Mouse (Mus musculus) cerebellum, postnatal 25 days (tissue): ENCODE measurements around the gene Sephs1.
"Not testable (repeated sequence)": the region's sequence is repeated elsewhere in the genome, so short reads cannot be mapped to it uniquely, and the experiment has no call there.

Source experiments
- DNase-seq, 2 experiments: peaks; one replicate each; pipeline ENCODE4 v3.0.0; 2021; ENCODE audit warnings: mixed read lengths in 2 of 2

Sephs1 gene

DNA sequence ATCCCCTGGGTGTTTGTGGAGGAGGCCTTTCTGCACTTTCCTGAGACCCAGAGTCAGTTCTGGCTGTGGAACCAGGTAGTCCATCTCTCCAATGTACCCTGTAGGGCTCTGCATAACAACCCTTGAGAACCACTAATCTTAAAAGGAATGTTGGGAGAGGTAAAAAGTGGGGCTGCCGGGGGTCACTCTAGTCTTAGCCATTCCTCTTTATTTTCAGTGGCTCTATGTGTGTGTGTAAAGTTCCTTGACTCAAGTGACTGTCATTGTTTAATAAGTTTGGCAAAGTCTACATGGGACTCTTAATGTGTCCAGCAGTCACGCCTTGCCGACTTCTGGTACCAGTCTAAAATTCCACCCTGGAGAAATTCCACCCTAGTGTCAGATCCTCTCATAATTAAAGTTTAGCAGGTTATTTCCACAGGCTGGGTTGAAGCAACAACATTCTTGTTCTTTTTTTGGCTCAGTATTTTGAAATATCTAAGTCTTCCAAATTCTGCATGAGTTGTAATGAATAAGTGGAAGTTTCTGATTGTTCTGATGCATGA, 27.5 kb downstream of the Sephs1 start:
- no peak for DNase-seq

DNA sequence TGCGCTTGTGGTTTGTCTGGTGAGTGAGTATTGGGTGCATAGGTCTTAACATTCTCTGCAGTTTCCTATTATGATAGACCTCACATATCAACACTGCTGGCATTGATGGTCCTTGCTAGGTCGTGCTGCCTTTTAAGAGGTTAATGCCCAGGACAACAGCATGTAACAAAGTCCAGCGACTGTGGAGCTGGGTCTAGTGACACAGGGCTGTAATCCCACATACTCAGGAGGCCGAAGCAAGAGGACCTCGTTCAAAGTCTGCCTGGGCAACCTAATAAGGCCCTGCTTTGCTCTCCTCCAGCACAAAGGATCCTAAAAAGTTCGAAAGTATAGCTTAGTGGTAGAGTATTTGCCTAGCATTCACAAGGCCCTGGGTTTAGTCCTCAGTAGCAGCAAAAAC, 28.5 kb downstream of the Sephs1 start:
- no peak for DNase-seq

DNA sequence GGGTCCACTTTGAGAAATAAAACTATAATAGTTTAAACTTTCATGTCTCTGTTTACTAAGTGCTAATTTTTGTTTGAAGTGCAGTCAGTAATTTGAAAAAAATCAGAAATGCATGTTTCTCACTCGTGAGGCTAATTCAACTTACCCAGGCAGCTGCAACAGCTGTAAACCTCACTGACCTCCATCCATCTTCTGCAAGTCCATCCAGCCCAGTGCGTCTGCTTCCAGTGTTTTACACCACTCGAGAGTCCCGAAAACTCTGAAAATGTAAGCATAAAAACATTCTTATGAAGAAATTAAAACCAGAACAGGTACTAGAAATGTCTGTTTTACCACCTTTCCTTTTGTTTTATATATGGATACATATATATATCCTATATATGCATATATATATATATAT, 29.2 kb downstream of the Sephs1 start:
- DNase-seq: no peak

DNA sequence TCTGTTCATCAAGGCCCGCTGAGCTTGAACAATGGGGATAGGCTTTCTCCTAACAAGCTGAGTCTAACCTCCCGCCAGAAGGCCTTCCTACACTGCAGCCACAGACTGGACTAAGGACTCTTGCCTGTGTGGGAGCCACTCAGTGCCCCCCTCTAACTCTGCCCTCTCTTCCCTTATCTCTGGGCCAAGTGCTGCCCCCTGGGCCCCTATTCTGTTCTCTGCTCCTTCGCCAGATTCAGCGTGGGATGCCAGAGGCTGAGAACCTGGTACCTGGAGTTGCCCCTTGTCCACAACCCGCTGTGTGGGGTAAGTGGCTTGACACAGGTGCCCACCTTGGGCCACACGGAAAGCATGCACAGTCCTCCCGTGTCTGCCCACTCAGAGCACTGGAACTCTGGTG, 32.6 kb downstream of the Sephs1 start:
- DNase-seq: no peak

DNA sequence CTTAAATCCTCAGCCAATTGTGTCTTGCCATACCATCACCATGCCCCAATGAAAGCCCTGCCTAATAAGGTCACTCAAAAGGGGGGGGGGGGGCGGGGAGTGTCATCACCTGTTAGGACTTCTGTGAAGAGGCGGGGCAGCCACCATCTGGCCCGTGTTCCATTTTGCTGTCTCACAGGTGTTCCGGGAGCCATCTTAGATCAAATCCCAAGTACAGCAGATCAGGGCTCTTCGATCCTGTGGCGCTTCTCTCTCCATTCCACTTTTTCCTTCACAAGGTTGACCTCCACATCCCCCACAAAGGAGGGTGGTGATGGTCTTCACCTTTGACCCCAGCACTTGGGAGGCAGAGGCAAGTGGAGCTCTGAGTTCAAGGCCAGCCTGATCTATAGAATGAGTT, 34.7 kb downstream of the Sephs1 start:
- DNase-seq: peak in 1 of 2 experiments; percentile 7

DNA sequence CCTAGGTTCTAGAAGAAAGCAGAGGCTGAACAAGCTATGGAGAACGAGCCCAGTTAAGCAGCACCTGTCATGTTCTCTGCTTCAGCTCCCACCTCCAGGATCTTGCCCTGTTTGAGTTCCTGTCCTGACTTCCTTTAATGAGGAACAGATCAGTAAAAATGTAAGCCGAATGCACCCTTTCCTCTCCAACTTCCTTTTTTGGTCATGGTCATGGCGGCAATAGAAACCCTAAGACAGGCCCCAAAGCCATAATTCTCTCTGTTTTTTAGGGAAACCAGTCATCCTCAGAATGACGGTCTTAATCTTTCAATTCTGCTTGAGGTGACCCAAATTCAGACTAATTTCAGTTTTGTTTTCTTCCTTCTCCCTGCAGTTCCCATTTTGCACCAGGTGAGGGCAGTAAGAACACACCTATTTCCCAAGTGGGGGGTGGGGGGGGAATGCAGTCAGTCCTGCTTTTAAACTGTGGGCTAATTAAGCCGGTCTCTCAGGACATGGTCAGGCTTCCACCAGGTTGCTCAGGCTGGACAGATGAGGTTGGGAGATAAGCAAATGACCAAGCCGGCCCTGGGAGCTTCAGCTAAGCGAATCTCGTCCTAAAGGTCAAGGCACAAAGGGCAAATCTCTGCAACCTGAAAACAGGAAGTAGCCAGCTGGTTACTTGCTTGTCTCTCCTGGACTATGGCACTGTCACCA, 36.1 kb downstream of the Sephs1 start:
- DNase-seq: peak; percentile 68 to 73

DNA sequence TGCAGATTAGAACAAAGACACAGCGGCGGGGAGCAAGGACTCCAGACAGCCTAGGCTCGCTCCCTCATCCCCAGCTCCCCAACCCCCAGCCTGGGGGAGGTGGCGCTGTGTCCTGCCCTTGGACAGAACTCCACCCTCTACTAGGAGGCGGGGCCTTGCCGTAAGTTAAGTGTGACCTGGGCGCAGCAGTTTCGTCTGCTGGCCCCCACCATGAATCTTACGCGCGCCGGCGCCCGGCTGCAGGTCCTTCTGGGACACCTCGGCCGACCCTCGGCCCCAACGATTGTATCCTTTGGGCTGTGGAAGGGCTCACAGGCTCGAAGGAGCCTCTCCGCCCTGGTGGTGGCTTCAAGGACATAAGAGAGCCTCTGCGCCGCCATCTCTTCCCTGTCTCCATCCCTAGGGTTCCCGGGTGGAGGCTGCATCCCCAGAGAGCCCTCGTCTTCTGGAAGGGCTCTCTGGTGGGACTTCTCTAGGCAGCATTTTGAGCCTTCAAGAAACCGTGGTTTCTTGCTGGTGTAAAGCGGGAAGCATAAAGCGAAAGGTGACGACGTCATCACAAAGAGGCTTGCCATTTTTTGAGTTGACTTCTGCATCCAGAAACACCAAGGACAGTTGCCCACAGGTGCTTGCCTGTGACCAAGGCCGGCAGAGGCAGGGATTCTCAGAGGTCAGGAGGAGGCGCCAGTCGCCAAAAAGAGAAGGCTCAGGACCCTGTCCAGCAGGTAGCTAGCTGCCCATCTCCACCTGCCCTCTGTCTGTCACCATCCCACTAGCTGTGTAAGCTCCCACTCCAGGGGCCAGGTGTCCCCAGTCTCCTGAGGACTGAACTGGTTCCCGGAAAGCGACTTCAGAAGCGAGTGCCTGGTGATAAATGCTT, 37.7 kb downstream of the Sephs1 start, which contains the start of gene Phyh:
TSS of gene Phyh (plus strand) at position 160 of the 880 bp plus-strand sequence.
- DNase-seq: peak; percentile 88 to 90

DNA sequence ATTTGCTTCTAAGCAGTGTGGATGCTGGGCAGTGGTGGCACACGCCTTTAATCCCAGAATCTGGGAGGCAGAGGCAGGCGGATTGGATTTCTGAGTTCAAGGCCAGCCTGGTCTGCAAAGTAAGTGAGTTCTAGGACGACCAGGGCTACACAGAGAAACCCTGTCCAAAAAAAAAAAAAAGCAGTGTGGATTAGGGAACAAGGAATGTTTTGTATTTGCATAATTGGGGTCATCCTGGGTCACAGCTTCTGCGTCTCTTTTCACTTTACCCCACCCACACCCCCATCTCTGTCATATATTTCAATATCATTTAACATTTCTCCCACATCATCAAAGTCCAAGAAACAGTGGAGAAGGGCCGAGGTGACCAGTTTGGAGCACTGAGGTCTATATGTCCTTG, 39.7 kb downstream of the Sephs1 start:
- DNase-seq: no peak

DNA sequence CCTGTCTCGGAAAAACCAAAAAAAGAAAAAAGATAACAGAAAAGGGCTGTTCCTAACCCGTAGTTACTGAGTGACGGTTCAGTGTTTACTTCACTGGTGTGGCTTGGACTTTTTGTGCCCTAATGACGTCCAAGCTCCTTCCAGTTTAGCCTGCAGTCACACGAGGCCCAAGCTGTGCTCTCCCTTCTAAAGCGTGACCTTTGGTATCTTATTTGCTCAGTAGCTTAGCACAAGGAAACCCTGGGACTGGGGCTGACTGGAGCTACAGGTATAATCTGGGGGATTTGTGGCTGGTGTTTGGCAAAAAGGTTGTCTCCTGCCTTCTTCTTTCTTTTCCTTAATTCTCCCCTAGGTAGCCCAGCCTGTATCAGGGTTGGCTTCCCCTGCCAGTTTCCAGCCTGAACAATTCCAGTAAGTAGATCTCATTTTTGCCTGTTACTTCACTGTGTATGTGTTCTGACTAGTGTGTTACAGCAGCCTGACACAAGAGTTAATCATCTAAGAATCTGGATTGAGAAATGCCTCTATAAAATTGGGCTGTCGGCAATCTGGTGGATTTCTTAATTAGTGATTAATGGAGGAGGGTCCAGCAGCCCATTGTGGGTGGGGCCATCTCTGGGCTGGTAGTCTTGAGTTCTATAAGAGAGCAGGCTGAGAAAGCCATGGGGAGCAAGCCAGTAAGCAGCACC, 41.3 kb downstream of the Sephs1 start:
- no peak for DNase-seq

DNA sequence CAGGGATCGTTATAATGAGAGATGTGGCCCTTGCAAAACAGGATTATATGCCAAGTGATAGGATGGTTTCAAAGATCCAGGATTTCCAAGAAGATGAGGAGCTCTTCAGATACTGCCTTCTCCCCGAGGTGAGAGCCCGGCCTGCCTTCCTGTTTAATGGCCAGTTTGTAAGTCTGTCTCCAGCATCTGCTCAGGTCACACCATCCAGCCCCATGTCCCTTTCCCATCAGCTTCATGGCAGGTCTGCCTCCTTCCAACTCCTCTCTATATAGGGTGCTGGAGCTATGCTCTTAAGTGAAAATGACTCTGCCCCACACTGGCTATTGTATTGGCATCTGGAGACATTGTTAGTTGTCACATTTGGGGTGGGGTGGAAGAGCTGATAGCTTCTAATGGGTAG, 46.0 kb downstream of the Sephs1 start:
- DNase-seq: no peak

DNA sequence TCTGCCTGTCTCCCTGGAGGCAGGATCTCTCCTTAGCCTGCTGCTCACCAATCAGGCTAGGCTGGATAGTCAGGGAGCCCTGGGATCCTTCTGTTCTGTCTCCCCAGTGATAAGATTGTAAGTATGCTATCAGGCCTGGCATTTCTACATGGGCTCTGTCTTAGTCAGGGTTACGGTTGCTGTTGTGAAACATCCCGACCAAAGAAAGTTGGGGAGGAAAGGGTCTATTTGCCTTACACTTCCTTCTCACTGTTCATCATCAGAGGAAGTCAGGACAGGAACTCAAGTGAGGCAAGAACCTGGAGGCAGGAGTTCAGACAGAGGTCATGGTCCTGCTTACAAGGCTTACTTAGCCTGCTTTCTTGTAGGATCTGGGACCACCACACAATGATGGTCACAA, 47.9 kb downstream of the Sephs1 start:
- no peak for DNase-seq

DNA sequence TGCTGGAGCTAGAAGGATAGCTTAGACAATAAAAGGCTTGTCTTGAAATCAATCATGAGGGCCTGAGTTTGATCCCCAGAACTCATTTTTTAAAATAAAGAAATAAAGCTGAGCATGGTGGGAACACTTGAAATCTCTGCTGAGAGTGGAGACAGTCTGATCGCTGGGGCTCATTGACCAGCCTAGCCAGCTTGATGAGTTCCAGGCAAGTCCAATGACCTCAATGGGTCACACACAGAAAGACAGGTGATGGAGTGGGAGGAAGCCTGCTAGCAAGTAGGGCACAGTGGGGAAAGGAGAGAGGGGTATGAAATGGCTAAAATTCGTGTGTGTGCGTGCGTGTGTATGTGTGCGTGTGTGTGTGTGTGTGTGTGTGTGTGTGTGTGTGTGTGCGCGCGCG, 53.2 kb downstream of the Sephs1 start:
- DNase-seq: no peak

DNA sequence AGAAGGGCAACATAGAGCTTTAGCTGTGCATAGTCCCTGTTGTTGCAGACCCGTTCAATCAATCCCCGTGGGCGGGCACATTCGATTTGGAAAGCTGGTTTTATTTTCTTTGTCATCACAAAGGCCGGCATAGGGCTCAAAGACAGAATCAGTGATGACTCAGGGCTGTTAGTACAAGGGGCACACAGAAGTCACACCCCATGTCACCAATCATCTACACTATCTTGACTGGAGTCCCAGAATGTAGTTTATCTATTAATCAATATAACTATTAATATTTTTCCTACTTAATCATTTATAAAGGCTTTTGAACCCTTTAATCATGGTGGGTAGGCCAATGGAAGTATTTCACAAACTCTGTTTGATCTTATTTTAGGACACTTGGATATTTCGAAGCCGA, 56.6 kb downstream of the Sephs1 start:
- no peak for DNase-seq

DNA sequence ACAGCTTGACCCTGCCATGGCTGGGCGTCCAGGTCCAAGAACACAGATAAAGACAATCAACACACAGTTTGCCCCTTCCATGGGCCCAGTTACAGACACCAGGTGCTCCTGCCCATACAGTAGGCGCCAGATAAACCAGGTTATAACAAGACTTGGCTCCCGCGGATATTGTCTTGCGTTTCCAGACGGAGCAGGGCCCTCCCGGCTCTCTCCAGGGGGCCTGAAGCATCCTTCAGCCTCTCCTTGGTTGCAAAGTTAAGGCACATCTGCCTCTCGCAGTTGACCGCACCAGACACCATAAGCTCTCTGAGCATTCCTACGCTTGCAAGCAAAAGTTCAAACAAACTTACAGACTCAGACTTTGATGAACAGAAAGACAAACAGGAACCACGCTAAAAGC, 59.5 kb downstream of the Sephs1 start:
- DNase-seq: no peak

DNA sequence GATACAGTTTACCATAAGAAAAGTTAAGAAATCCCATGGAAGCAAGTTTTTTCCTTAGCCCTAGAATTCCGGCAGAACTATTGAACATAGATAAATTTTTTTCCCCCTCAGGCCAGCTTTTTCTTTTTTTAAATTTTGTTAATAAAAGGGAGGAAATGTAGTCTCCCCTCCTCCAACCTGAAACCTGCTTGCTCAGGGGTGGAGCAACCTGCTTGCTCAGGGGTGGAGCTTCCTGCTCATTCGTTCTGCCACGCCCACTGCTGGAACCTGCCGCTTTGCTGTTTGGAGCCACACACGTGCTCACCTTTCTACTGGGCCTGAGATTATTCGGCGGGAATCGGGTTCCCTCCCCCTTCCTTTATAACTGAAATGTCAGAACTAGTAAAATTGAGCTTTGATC, 68.3 kb downstream of the Sephs1 start:
- DNase-seq: not testable (repeated sequence)

DNA sequence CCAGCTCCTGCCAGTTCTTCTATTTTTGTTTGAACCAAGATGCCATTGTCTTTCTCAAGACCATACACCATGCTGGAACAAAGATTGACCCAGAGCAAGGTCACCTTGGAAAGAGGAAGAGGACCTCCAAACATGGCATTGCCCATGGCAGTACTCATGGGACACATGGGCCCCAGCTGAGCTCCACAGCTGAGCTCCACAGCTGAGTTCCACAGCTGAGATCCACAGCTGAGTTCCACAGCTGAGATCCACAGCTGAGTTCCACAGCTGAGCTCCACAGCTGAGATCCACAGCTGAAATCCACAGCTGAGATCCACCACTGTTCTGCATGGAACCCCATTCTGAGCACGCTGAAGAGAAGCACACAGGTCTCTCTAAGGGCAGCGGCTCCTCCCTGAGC, 69.6 kb downstream of the Sephs1 start:
- DNase-seq: no peak

DNA sequence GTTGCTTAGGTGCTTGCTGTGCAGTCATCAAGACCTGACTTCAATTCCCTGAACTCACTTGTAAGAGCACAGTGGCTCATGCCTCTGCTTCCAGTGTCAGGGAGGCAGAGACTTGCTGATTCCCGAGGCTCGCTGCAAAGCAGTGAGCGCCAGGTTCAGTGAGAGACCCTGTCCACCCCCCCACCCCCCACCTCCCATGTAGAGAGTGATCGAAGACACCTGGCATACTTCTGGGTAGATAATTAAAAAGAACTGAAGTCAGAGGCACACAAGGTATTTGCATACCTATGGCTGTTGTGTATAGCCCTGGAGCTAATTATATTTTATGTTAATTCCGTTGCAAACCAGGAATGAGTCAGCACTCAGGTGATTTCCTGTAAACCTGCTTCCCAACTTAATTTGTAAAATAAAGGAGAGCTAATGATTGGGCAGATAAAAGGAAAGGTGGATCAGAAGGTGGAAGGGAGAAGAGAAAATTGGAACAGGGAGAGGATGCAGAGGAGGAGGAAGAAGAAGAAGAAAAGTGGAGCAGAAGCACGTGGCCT, 72.9 kb downstream of the Sephs1 start:
- DNase-seq: no peak

DNA sequence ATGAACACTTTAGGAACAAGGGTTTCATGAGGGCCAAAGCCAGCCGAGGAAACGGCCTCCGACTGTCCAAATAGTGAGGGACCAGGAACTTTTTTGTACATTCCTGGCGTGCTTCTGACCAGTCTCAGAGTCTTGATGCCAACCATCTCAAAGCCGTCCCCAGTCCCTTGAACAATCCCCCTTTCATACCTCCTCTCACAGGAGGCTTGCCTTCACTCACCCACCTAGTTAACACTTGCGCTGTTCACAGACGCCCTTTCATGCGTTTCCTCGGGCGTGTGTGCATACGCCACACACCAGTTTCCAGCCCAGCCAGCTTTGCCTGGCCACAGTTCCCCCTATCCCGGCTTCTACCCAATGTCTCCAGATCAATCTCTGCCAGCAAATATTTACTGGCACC, 76.7 kb downstream of the Sephs1 start:
- no peak for DNase-seq
